Mouse (Mus musculus) forebrain, embryonic 16.5 days (tissue): ENCODE results near the gene Lrrc61. TPM values are rescaled to one million over a fixed set of nuclear protein-coding genes. Genes with fewer than 3 reads are reported as not detected.

Experiments
- ATAC-seq: fragments of 200-750 bp; cut with Nextera tagmentation; 2 replicates; pipeline ENCODE4 v1.8.0; 2017; ENCODE audit warnings: mild to moderate bottlenecking, moderate library complexity
- H3K27ac ChIP-seq: fragments of 300-500 bp; sonication (generic); 2 replicates; pipeline ENCODE4 v1.5.1; 2014; ENCODE audit warnings: low read length, control low read depth
- H3K27me3 ChIP-seq: fragments of 300-500 bp; sonication (generic); replicated peaks from 2 replicates; pipeline ENCODE4 v1.6.1; 2014; ENCODE audit warnings: low read length; ENCODE audit not compliant: control insufficient read depth, insufficient read depth
- H3K36me3 ChIP-seq: fragments of 300-500 bp; sonication (generic); 2 replicates; pipeline ENCODE4 v1.6.1; 2014; ENCODE audit not compliant: control insufficient read depth, insufficient read depth
- H3K4me1 ChIP-seq: fragments of 300-500 bp; sonication (generic); replicated peaks from 2 replicates; pipeline ENCODE4 v1.6.1; 2014; ENCODE audit warnings: low read length; ENCODE audit not compliant: control insufficient read depth, insufficient read depth
- H3K4me2 ChIP-seq: fragments of 300-500 bp; sonication (generic); 2 replicates; pipeline ENCODE4 v1.6.1; 2014; ENCODE audit warnings: mild to moderate bottlenecking, low read length, control low read depth
- H3K4me3 ChIP-seq: fragments of 300-500 bp; sonication (generic); replicated peaks from 2 replicates; pipeline ENCODE4 v1.5.1; 2014; ENCODE audit warnings: mild to moderate bottlenecking, low read length, control low read depth
- H3K9ac ChIP-seq: fragments of 300-500 bp; sonication (generic); replicated peaks from 2 replicates; pipeline ENCODE4 v1.6.1; 2014; ENCODE audit warnings: low read depth, low read length, control low read depth
- H3K9me3 ChIP-seq: fragments of 300-500 bp; sonication (generic); 2 replicates; pipeline ENCODE4 v1.6.1; 2016; ENCODE audit warnings: low read length; ENCODE audit not compliant: control insufficient read depth
- WGBS: fragments of 180-500 bp; shearing (Covaris S2); extraction: QIAGEN DNeasy Blood & Tissue Kit; methylation state at CpG from one replicate; pipeline ENCODE4 v1.1.7; 2014; 5-methylcytosine and 5-hydroxymethylcytosine counted together
- polyA plus RNA-seq: library from polyadenylated mRNA; unstranded; fragments of >200 nt; fragmentation: Nextera tagmentation; extraction: Ambion mirVana; gene quantifications from 2 replicates; pipeline ENCODE4 v1.2.1, GENCODE M21; 2015

Gene Lrrc61
- polyA plus RNA-seq, 1 experiment from 2014 or later = 21.6 TPM

DNA sequence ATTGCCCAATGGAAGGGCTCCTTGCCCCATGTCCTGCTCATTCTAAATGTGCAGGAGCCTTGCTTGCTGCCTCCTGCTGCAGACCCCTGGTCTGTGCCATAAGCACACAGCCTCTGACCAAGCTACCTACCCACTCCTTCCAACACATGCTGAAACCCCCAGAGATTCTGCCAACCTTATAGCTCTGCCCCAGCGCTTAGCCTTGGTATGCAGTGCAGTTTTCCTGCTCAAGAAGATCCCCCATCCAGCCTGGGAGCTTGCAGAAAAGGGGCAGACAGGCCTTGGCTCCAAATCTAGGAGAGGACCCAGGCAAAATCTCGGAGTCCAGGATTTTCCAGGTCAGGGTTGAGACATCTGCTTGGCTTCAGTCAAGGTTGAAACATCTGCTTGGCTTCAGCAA, 21.1 kb upstream of the Lrrc61 start:
- Histone ChIP-seq H3K27me3 (no peaks in the 10 kb centered on the region), H3K27ac (no peak overlapping the region), H3K36me3 (no peaks in the 10 kb centered on the region), H3K9ac (no peak overlapping the region), H3K9me3 (no peaks in the 10 kb centered on the region), H3K4me1 (peaks cover 11% of the 10 kb centered on the region), H3K4me2 (no peak overlapping the region), H3K4me3 (no peak overlapping the region)
- no peak for ATAC-seq
- WGBS = 88% methylated on average over 2 of the region's 2 CpGs

DNA sequence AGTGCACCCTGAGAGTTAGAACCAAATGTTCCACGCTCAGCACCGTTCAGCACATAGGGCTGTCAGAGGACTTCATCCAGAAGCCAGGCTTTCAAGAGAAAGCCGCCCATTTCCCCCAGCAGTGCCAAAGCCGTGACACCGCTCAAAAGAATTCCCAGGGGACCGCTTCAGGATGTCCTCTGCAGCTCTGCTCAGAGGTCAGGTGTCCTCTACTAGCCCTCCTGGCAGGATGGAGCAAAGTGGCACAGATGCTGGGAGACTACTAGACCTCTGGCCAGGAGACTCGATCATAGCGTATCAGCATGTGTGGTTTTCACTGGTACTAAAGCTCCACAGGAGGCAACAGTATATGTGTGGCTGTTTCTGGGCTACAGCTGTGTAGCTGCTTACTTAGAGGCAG, 19.7 kb upstream of the Lrrc61 start:
- Histone ChIP-seq H3K9ac (no peak overlapping the region), H3K4me2 (no peak overlapping the region), H3K4me3 (no peak overlapping the region), H3K9me3 (no peaks in the 10 kb centered on the region), H3K27ac (no peak overlapping the region), H3K4me1 (peaks cover 19% of the 10 kb centered on the region), H3K36me3 (no peaks in the 10 kb centered on the region; the same call in 1 of the 2 replicates), H3K27me3 (no peaks in the 10 kb centered on the region)
- no peak for ATAC-seq
- WGBS = 76% methylated on average over 8 of the region's 8 CpGs

DNA sequence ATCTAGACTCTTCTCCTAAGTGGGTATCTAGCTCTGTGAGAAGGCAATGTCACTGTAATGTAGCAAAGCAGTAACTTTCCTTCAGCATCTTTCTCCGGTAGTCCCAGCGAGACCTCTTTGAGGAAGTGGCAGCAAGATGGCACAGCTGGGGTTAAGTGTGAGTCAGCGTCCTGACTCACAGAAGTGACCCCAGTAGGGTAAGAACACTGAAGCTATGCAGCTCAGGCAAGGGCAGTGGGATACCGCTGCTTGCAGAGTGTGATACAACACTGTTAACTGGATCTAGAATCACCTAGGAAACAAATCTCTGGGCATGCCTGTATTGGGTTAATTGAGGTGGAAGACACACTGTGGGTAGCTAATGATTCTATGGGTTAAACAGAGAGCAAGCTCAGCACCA, 18.5 kb upstream of the Lrrc61 start:
- H3K4me2 ChIP-seq = no peak overlapping the region
- ATAC-seq = no peak
- peaks cover 19% of the 10 kb centered on the region for H3K4me1 ChIP-seq
- H3K36me3 ChIP-seq = peaks cover 8% of the 10 kb centered on the region
- no peaks in the 10 kb centered on the region for H3K27me3 ChIP-seq
- WGBS = 81% methylated on average over 4 of the region's 4 CpGs
- no peaks in the 10 kb centered on the region for H3K9me3 ChIP-seq
- H3K27ac ChIP-seq = no peak overlapping the region
- no peak overlapping the region for H3K4me3 ChIP-seq
- no peak overlapping the region for H3K9ac ChIP-seq

DNA sequence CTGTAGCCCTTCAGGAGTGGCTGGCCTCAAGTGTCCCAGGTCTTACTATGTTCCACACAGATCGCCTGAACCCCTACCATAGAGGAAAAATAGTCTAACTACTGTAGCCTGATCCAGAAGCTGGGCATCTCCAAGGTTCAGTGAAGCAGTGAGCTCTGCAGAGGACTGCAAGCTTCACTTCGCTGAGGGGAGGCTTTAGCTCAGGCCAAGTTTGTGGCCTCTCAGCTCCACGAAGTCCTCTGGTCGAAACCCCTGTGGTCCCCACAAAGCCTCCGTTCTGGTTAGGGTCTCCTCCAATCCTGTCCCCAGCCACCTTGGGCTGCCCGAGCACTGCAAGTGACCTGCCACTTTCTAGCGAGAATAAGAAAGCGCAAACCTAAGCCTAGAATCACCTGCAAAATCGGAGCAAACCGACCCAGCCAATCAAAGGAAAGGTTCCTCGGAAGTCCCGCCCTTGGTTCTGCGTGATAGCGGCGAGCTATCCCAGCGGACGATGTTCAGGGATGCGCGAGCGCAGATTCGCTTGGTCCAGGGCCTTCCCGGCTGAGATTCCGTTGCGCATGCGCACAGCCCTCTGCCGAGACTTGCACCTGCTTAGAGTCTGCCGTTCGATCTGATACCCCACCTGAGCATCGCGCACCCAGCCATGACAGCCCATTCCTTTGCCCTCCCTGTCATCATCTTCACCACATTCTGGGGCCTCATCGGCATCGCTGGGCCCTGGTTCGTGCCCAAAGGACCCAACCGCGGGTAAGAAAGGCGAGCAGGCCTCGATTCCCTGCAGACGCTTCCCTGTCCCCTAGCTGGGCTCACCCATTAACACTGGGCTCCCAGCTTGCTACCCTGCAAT, 17.3 kb upstream of the Lrrc61 start, which contains the start of gene Atp6v0e2:
Gene Atp6v0e2 (plus strand): TSS at position 511 of the 850 bp plus-strand sequence.
- peak; percentile 97 for ATAC-seq
- H3K4me2 ChIP-seq = peak within 1 kb of the TSS; percentile 85
- H3K4me1 ChIP-seq = peaks cover 19% of the 10 kb centered on the region
- peak within 1 kb of the TSS; percentile 55 for H3K27ac ChIP-seq
- no peaks in the 10 kb centered on the region for H3K9me3 ChIP-seq
- H3K4me3 ChIP-seq = peak within 1 kb of the TSS; percentile 79
- peak within 1 kb of the TSS; percentile 73 for H3K9ac ChIP-seq
- WGBS = 2% methylated on average over 38 of the region's 38 CpGs
- H3K27me3 ChIP-seq = no peaks in the 10 kb centered on the region
- H3K36me3 ChIP-seq = peaks cover 8% of the 10 kb centered on the region

DNA sequence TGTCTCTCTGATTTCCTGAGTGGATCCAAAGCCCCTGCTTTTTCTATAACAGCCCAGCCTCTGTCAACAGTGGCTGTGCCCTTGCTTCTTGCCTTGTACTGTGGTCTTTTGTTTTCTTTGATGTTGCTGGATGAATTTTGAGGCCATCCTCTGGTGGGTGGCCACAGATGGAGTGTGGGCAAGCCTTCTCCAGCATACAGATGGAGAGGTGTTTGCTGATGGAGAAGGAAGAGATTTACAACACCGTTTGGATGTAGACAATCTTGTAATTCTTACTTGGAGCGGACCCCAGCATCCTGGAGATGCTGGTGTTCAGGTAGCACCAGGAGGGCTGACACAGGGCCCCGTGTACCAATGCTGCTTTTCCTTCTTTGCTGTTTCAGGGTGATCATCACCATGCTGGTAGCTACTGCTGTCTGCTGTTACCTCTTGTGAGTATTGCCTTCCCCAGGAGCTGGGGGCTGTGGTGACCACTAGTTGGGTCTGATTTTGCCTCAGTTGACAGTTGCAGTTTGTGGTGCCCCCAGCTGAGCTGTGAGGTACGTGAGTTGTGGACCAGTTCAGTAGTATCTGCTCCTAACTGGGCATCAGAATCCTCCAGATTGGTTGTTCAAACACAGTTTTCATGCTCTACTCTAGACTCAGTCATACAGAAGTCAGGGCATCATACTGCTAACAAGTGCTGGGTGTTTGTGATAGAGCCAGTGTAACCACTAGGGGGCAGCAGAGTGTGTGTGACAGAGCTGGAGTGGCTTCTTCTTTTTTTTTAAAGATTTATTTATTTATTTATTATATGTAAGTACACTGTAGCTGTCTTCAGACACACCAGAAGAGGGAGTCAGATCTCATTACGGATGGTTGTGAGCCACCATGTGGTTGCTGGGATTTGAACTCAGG, 15.5 kb upstream of the Lrrc61 start:
- H3K27ac ChIP-seq = no peak overlapping the region
- H3K36me3 ChIP-seq = peaks cover 8% of the 10 kb centered on the region
- no peaks in the 10 kb centered on the region for H3K27me3 ChIP-seq
- no peak for ATAC-seq
- WGBS = 72% methylated on average over 4 of the region's 5 CpGs
- H3K4me3 ChIP-seq = no peak overlapping the region
- no peaks in the 10 kb centered on the region for H3K9me3 ChIP-seq
- H3K4me2 ChIP-seq = peak overlapping the region; percentile 85
- H3K4me1 ChIP-seq = peaks cover 19% of the 10 kb centered on the region
- no peak overlapping the region for H3K9ac ChIP-seq

DNA sequence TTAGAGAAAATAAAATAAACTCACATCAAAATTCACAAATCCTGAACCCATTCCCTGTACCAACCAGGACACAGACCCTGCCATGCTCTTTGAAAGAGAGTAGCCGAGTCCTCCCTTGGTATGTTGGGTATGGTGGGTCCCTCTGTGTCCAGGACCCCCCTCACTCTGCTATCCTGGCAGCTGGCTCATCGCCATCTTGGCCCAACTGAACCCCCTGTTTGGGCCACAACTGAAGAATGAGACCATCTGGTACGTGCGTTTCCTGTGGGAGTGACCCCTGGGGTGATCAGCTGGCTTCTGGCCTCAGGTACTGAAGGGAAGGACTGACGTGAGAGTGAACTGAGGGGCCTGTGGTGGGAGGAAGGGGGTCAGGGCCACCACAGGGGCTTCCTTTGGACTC, 14.7 kb upstream of the Lrrc61 start:
- Histone ChIP-seq H3K9ac (no peak overlapping the region), H3K27me3 (no peaks in the 10 kb centered on the region), H3K4me2 (no peak overlapping the region), H3K4me3 (no peak overlapping the region), H3K4me1 (peaks cover 19% of the 10 kb centered on the region), H3K36me3 (peaks cover 8% of the 10 kb centered on the region), H3K27ac (no peak overlapping the region), H3K9me3 (no peaks in the 10 kb centered on the region)
- 72% methylated on average over 5 of the region's 5 CpGs for WGBS
- no peak for ATAC-seq

DNA sequence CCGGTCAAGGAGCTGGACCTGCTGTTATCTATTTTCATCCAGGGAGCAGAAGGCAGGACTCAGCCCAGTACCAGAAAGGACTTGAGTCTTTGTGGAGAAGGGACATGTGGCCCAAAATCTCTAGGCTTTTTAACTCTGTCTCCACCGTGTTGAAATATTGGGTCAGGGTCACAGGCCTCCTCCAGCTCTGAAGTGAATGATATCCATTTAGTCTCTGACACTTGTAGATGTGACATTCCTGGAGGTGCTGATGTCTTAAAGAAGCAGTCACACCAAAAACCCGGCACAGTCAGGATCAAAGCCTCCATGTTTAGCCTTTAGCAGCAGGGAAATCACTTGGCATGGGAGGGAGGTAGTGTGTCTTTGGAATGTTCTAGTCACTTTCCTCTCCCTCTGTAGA, 13.9 kb upstream of the Lrrc61 start:
- no peak overlapping the region for H3K27ac ChIP-seq
- H3K9me3 ChIP-seq = no peaks in the 10 kb centered on the region
- H3K36me3 ChIP-seq = peaks cover 8% of the 10 kb centered on the region
- no peak overlapping the region for H3K9ac ChIP-seq
- H3K4me2 ChIP-seq = no peak overlapping the region
- H3K4me1 ChIP-seq = peaks cover 19% of the 10 kb centered on the region
- WGBS = 89% methylated on average over 3 of the region's 3 CpGs
- ATAC-seq = no peak
- no peak overlapping the region for H3K4me3 ChIP-seq
- no peaks in the 10 kb centered on the region for H3K27me3 ChIP-seq

DNA sequence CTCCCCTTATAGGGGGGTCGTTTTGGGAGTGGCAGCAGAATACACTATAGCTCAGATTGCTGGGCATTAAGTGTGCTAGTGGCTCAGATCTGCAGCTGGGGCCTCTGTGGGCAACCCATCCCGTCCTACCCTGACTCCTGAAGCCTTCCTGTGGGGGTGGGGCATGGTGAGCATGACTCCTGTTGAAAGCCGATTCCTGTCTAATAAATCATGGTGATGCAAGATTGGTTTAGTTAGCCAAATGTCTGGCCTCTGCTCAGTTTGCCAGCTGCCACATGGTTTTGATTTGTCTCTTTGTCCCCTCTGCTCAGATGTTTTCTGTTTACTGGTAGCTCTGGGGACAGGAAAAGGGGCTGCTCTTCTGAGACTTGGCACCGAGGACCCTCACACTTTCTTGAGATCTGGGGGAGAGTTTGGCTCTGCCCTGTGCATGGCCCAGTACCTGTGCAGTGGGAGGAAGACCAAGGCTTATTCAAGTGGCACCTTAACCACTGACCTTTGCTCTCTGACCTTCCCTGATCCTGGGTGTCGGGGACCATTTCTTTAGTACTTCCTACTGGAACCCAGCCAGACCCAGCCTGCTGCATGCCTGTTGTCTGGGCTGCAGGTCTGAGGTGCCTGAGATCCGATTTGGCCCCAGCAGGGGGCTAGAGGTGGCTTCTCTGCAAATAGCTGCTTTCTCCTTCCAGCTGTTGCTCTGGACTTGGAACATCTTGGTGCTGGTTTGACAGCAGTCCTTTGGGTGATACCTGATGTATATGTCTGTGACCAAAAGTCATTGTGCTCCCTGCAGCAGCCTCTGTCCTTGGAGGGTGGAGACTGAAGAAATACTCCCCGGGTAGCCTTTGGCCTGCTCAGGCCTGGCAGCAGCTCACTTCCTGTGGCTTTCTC, 12.8 kb upstream of the Lrrc61 start:
- H3K27me3 ChIP-seq = no peaks in the 10 kb centered on the region
- H3K4me2 ChIP-seq = no peak overlapping the region
- no peak for ATAC-seq
- no peak overlapping the region for H3K9ac ChIP-seq
- no peaks in the 10 kb centered on the region for H3K9me3 ChIP-seq
- no peak overlapping the region for H3K27ac ChIP-seq
- no peak overlapping the region for H3K4me3 ChIP-seq
- H3K4me1 ChIP-seq = peaks cover 17% of the 10 kb centered on the region
- 71% methylated on average over 7 of the region's 7 CpGs for WGBS
- H3K36me3 ChIP-seq = peaks cover 8% of the 10 kb centered on the region
